Mouse (Mus musculus) liver, postnatal 0 days (tissue): ENCODE results near the gene Gm20388. TPM values are rescaled to one million over a fixed set of nuclear protein-coding genes. Genes with fewer than 3 reads are reported as not detected.

Experiments
- ATAC-seq: fragments of 200-750 bp; cut with Nextera tagmentation; 2 replicates; pipeline ENCODE4 v1.8.0; 2017; ENCODE audit warnings: mild to moderate bottlenecking, moderate library complexity
- DNase-seq: peaks from one replicate; pipeline ENCODE4 v3.0.0-alpha.2; 2016
- H3K27ac ChIP-seq: fragments of 300-500 bp; sonication (generic); 2 replicates; pipeline ENCODE4 v1.5.1; 2014; ENCODE audit warnings: antibody characterized with exemption, moderate library complexity, mild to moderate bottlenecking, low read depth
- H3K27me3 ChIP-seq: fragments of 300-500 bp; sonication (generic); 2 replicates; pipeline ENCODE4 v1.6.1; 2014; ENCODE audit warnings: low read length, control low read depth, mixed read lengths; ENCODE audit not compliant: insufficient read depth
- H3K36me3 ChIP-seq: fragments of 300-500 bp; sonication (generic); replicated peaks from 2 replicates; pipeline ENCODE4 v1.6.1; 2014; ENCODE audit warnings: mild to moderate bottlenecking, control low read depth, low read length, moderate library complexity, mixed read lengths; ENCODE audit not compliant: insufficient read depth
- H3K4me1 ChIP-seq: fragments of 300-500 bp; sonication (generic); 2 replicates; pipeline ENCODE4 v1.6.1; 2014; ENCODE audit warnings: antibody characterized with exemption, mild to moderate bottlenecking, control low read depth; ENCODE audit not compliant: insufficient read depth
- H3K4me2 ChIP-seq: fragments of 300-500 bp; sonication (generic); 2 replicates; pipeline ENCODE4 v1.6.1; 2014; ENCODE audit warnings: low read depth, mild to moderate bottlenecking, low read length, moderate library complexity, mixed read lengths
- H3K4me3 ChIP-seq: fragments of 300-500 bp; sonication (generic); 2 replicates; pipeline ENCODE4 v1.5.1; 2014; ENCODE audit warnings: low read depth, low read length
- H3K9ac ChIP-seq: fragments of 300-500 bp; sonication (generic); replicated peaks from 2 replicates; pipeline ENCODE4 v1.6.1; 2014; ENCODE audit warnings: mild to moderate bottlenecking, moderate library complexity
- H3K9me3 ChIP-seq: fragments of 300-500 bp; sonication (generic); 2 replicates; pipeline ENCODE4 v1.6.1; 2016; ENCODE audit warnings: mild to moderate bottlenecking, control low read depth, low read length, mixed read lengths
- CTCF ChIP-seq: sonication (generic); IDR thresholded peaks from 2 replicates; pipeline ENCODE4 v1.5.1; 2016; ENCODE audit warnings: antibody characterized with exemption, low read depth
- EP300 ChIP-seq: IDR thresholded peaks from 2 replicates; pipeline ENCODE4 v1.6.1; 2016; ENCODE audit warnings: antibody characterized with exemption, low read depth, mild to moderate bottlenecking
- WGBS: fragments of 180-500 bp; shearing (Covaris S2); extraction: QIAGEN DNeasy Blood & Tissue Kit; methylation state at CpG from one replicate; pipeline ENCODE4 v1.1.7; 2014; ENCODE audit not compliant: insufficient replicate concordance; 5-methylcytosine and 5-hydroxymethylcytosine counted together
- polyA plus RNA-seq: library from polyadenylated mRNA; unstranded; fragments of >200 nt; fragmentation: Nextera tagmentation; extraction: Ambion mirVana; gene quantifications from 2 replicates; pipeline ENCODE4 v1.2.1, GENCODE M21; 2015

Gm20388 gene
- polyA plus RNA-seq, 1 experiment from 2014 or later = not detected

DNA sequence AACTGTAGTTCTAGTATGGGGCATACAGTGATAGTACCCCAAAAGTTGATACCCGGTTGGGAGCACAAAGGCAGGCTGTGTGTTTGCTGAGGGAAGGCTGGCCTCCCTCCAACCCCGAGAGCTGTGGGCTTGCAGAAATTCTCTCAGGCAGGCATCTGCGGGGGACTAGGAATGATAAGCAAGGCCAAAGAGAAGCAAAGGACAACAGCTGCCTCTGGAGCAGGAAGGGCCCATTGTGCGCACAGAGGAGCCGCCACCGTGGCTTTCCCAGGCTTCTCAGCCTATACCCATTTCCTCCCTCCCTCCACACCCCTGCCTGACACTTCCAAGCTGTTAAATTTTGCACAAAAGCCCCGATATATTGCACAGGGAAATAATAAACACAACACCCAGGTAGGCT lies 3423.2 kb downstream of the Gm20388 start:
- Histone ChIP-seq H3K4me2 (no peak overlapping the region), H3K27me3 (peaks cover 13% of the 10 kb centered on the region), H3K9me3 (no peaks in the 10 kb centered on the region), H3K4me1 (peaks cover 33% of the 10 kb centered on the region), H3K9ac (no peak overlapping the region), H3K27ac (no peak overlapping the region), H3K36me3 (no peaks in the 10 kb centered on the region), H3K4me3 (no peak overlapping the region)
- 11% methylated on average over 7 of the region's 7 CpGs for WGBS
- ATAC-seq (no peak), DNase-seq (no peak)
- TF ChIP-seq EP300 (no peak), CTCF (no peak)

DNA sequence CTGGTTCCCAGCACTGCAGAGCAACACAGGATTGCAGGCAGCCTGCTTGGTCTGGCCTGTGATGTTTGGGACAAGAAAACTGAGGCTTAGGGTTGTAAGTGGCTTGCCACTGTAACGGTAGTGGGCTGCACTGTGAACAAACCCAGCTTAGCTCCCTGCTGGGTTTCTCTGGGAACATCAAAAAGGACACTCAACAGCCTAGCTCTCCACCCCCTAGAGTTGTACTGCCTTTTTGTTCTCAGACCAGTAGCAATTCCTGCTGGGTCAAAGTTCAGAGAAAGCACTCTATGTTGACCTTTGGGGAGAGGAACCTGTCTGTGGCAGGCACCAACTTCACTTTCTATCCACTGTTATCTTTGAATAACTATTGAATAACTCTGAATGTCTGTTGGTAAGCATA lies 3423.8 kb downstream of the Gm20388 start:
- DNase-seq (no peak), ATAC-seq (no peak)
- H3K4me2 ChIP-seq = no peak overlapping the region
- H3K4me1 ChIP-seq = peaks cover 29% of the 10 kb centered on the region
- no peak overlapping the region for H3K9ac ChIP-seq
- no peaks in the 10 kb centered on the region for H3K9me3 ChIP-seq
- TF ChIP-seq CTCF (no peak), EP300 (no peak)
- H3K27me3 ChIP-seq = peaks cover 13% of the 10 kb centered on the region
- H3K4me3 ChIP-seq = no peak overlapping the region
- H3K36me3 ChIP-seq = no peaks in the 10 kb centered on the region
- WGBS = 18% methylated on average over 1 of the region's 1 CpGs
- H3K27ac ChIP-seq = 0 out of 2 replicates have a peak overlapping the region, but pooled peaks have one; percentile 16

DNA sequence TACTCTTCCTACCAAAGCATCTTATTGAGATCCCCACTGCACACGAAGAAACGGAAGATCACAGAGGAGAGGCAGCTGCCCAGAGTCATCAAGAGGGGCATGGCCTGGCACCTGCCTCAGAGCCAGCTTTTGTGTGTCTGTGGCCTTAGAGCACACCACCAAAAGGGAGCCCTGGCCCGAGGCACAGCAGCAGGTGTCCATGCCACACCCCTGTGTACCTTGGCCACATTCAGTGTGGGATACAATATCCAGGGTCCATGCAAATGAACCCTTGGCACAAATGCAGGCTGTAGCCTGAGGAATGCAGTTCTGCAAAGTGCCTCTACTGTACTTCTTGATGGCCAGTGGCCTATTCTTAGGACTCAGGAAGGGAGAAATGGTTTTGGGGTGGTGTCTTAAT lies 3426.8 kb downstream of the Gm20388 start:
- 73% methylated on average over 3 of the region's 3 CpGs for WGBS
- DNase-seq (no peak), ATAC-seq (no peak)
- Histone ChIP-seq H3K27ac (no peak overlapping the region), H3K9ac (no peak overlapping the region), H3K36me3 (no peaks in the 10 kb centered on the region), H3K4me1 (peaks cover 23% of the 10 kb centered on the region), H3K4me2 (no peak overlapping the region), H3K9me3 (no peaks in the 10 kb centered on the region; the same call in 1 of the 2 replicates), H3K27me3 (peaks cover 13% of the 10 kb centered on the region), H3K4me3 (no peak overlapping the region)
- TF ChIP-seq CTCF (no peak), EP300 (no peak)

DNA sequence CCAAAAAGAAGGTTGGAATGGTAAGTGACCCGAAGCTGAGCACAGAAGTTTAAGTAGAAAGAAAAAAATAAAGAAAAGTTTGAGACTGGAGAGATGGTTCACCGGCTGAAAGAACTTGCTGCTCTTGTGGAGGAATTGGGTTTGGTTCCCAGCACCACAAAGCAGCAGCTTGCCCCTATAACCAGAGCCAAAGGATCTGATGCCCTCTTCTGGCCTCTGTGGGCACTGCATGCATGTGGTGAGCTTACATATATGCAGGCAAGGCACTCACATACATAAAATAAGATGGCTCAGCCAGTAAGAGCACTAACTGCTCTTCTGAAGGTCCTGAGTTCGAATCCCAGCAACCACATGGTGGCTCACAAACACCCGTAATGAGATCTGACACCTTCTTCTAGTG lies 3429.4 kb downstream of the Gm20388 start:
- DNase-seq (no peak), ATAC-seq (no peak)
- Histone ChIP-seq H3K4me3 (no peak overlapping the region), H3K4me2 (no peak overlapping the region), H3K4me1 (peaks cover 6% of the 10 kb centered on the region; the same call in 1 of the 2 replicates), H3K27ac (no peak overlapping the region), H3K27me3 (no peaks in the 10 kb centered on the region), H3K9ac (no peak overlapping the region), H3K9me3 (no peaks in the 10 kb centered on the region; the same call in 1 of the 2 replicates), H3K36me3 (no peaks in the 10 kb centered on the region)
- TF ChIP-seq CTCF (peak; percentile 52), EP300 (no peak)
- 86% methylated on average over 4 of the region's 4 CpGs for WGBS

DNA sequence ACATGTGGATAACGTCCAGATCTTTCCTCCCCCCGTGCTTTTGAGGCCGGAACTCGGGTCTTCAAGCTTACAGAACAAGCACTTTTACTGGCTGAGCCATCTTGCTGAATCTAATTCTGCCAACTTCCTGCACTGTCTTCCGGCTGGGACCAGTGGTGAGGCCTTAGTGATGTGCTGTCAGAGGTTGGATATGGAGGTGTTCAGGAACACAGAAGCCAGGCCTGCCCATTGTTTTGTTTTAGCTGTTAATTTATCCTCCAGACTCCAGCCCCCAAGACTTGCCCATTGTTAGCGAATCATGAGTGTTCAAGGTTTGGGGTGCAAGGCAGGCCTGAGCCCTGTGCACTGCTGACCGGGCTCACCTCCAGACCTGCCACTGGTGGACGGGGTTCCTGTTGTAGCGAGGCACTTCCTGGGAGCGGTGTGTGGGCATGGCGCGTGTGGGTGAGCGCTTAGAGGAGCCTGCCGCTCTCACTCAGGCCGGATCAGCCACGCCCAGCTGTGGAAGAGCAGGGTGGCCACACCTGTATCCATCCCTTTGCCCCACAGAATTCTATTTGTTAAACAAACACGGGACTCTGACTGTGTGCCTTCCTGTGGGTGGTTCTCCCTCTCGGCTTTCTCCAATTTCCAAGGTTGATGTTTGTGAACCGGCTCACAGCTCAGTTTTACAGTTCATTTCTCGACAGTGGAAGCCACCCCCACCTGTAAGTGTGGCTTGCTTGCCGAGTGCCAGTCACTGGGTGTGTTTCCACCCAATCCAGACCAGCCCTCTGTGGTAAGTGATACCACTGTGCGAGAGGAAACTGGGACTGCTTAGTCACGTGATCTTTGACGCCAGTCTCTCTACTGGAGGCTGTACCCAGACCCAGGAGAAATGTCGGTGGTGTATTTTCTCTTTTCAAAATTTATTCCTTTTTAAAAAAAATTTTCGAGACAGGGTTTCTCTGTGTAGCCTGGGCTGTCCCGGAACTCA lies 3430.7 kb downstream of the Gm20388 start:
- H3K36me3 ChIP-seq = no peaks in the 10 kb centered on the region
- no peaks in the 10 kb centered on the region; the same call in 1 of the 2 replicates for H3K9me3 ChIP-seq
- no peaks in the 10 kb centered on the region for H3K27me3 ChIP-seq
- ATAC-seq (peak; percentile 72), DNase-seq (no peak)
- TF ChIP-seq CTCF = no peak
- no peak for TF ChIP-seq EP300
- 58% methylated on average over 27 of the region's 27 CpGs for WGBS
- H3K4me3 ChIP-seq = no peak overlapping the region
- H3K27ac ChIP-seq = no peak overlapping the region
- peak overlapping the region; percentile 28 for H3K4me2 ChIP-seq
- H3K9ac ChIP-seq = no peak overlapping the region
- peaks cover 6% of the 10 kb centered on the region; the same call in 1 of the 2 replicates for H3K4me1 ChIP-seq

DNA sequence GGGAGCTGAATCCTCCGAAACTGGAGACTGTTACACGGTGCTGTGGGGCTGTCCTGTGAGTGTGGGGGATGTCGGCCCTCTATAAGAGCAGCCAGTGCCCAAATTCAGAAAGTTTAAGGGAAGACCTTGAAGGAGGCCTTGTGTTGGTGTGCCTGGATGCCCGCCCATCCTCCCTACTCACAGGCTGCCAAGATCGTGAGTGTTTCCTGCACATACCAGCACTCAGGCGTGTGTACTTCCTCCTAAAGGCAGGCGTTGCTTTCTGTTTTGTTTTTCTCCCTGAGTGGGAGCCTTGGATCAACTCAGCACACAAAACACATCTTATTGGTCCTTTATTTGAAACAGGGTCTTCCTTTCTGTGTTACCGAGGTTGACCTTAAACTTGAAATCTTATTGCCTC lies 3431.6 kb downstream of the Gm20388 start:
- no peak overlapping the region for H3K4me2 ChIP-seq
- no peak overlapping the region for H3K27ac ChIP-seq
- WGBS = 52% methylated on average over 8 of the region's 8 CpGs
- H3K36me3 ChIP-seq = no peaks in the 10 kb centered on the region
- no peak overlapping the region for H3K9ac ChIP-seq
- ATAC-seq (no peak), DNase-seq (no peak)
- no peak for TF ChIP-seq CTCF
- TF ChIP-seq EP300 = no peak
- peaks cover 6% of the 10 kb centered on the region; the same call in 1 of the 2 replicates for H3K4me1 ChIP-seq
- H3K4me3 ChIP-seq = no peak overlapping the region
- H3K27me3 ChIP-seq = no peaks in the 10 kb centered on the region
- H3K9me3 ChIP-seq = no peaks in the 10 kb centered on the region; the same call in 1 of the 2 replicates
